Mouse (Mus musculus): ENCODE data around the gene Grid1. TPM values are rescaled to one million over a fixed set of nuclear protein-coding genes. Genes with fewer than 3 reads are reported as not detected.

Grid1 gene
- total RNA-seq, 2 experiments from 2014 or later: 0.80 to 1.1 TPM

- no peak for DNase-seq (ENCODE audit: low spot score in 2 of 2)
Measured at GRCm38 (mm10) chr14:35192256-35192655, 372.3 kb downstream of the Grid1 start.

- DNase-seq (ENCODE audit: low spot score in 2 of 2): no peak
Measured at GRCm38 (mm10) chr14:35197371-35197770, 377.5 kb downstream of the Grid1 start.

GRCm38 (mm10) chr14:35198447-35198846 is 378.5 kb downstream of the Grid1 start:
- no peak for DNase-seq (ENCODE audit: low spot score in 2 of 2)

DNA sequence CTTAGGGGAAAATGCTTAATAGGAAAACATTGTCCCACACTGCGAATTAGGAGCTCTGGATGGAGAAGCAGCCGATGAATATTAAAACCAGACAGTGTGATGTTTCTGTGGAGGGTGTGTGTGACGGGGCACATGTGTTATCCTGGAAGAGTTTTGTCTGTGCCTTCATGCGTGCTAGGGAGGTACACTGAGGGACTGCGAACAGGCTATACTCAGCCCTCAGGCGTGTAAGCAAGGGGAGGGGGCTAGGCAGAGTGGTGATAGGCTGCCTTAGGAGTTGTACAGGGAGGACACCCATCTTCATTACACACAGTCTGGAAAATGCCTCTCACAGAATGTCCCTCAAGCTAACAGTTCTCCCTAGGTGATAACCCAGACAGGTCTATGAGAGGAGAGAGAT is 379.0 kb downstream of the Grid1 start:
- no peak for DNase-seq (ENCODE audit: low spot score in 2 of 2)

DNA sequence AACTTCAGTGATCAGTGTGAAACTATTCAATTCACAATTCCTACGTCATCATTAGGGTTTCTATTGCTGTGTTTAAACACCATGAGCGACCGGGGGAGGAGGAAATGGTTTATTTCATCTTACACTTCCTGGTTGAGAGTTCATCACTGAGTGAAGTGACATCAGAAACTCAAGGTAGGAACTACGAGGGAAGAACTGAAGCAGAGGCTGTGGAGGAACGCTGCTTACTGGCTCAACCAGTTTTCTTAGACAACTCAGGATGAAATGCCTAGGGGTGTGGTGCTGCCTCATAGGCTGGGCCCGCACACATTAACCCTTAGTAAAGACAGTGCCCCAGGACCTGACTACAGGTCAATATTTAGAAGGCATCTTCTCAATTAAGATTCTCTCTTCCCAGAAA is 389.5 kb downstream of the Grid1 start:
- DNase-seq (ENCODE audit: low spot score in 2 of 2): no peak

- no peak for DNase-seq (ENCODE audit: low spot score in 2 of 2)
Measured at GRCm38 (mm10) chr14:35219021-35219420, 399.1 kb downstream of the Grid1 start.

DNA sequence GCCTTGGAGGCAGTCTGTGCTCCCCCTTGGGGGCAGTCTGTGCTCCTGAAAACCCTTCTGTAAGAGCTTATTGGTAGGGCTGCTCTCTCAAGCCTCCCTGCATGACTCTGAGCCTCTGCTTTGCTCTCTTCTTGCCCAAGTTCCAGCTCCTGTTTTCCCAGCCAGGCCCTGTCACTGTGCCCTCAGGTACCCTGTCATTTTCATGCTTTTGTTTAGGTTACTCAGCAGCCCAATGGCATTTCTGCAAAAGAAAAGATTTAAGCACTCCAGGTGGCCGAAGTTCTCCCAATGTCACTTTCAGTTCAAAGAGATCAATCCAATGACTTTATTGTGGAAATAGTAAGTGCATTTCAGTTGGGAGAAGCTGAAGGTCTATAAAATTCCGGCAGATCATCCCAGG is 402.3 kb downstream of the Grid1 start:
- DNase-seq (ENCODE audit: low spot score in 2 of 2): no peak

- no peak for DNase-seq (ENCODE audit: low spot score in 2 of 2)
Measured at GRCm38 (mm10) chr14:35227581-35227980, 407.7 kb downstream of the Grid1 start.

- no peak for DNase-seq (ENCODE audit: low spot score in 2 of 2)
Measured at GRCm38 (mm10) chr14:35231384-35231783, 411.5 kb downstream of the Grid1 start.

DNA sequence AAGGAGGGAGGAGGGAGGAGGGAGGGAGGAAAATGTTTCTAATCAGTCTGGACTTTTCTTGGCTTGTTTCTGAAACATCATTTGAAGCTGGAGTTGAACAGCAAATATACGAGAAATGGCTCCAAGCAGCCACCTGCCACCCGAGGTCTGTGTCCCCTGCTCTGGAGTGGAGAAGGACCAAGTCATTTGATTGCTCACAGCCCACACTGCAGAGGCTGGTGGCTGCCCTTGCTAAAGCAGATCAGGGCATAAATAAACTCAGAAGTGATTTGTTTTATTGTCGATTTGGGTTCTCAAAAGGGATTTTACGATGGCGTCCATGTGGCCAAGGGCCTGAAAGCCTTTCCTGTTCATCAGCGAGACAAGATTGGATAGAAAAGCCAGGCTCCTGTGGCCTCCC is 423.0 kb downstream of the Grid1 start:
- DNase-seq (ENCODE audit: low spot score in 2 of 2): no peak

DNA sequence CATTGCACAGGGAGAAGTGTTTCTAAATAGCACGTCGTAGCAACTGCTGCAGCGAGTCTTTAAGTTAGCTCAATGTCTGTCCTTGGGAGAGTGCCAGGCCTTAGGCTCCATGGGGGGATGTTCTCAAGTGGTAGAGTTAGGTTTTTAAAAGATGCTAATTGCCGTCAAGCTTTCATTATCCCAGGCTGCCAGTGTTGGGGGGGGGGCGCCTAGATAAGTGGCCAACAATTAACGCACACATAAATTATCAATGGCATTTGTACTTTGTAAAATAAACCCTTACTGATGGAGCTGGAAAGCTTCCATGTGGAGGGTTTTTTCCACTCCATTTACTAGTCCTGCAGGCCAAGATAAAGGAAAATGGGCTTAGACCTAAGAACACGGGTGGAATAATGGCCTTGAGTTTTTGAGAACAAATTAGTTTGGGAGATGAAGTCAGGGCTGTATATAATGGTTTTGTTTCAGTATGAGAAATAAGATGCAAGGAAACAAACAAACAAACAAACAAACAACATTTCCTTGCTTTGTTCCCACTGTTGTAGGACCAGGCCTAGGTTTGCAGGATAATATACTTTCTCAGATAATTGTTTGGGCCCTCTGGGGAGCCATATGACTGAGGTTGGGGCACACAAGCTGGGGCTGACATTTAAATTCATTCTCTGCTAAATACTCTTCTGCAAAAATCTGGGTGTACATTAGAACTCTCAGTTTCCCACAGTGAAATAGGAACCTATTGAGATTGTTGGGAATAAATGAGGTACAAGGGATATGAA is 425.1 kb downstream of the Grid1 start:
- DNase-seq (ENCODE audit: low spot score in 2 of 2): no peak

GRCm38 (mm10) chr14:35250412-35250811 is 430.5 kb downstream of the Grid1 start:
- no peak for DNase-seq (ENCODE audit: low spot score in 2 of 2)

GRCm38 (mm10) chr14:35254477-35254876 is 434.6 kb downstream of the Grid1 start:
- no peak for DNase-seq (ENCODE audit: low spot score in 2 of 2)

DNA sequence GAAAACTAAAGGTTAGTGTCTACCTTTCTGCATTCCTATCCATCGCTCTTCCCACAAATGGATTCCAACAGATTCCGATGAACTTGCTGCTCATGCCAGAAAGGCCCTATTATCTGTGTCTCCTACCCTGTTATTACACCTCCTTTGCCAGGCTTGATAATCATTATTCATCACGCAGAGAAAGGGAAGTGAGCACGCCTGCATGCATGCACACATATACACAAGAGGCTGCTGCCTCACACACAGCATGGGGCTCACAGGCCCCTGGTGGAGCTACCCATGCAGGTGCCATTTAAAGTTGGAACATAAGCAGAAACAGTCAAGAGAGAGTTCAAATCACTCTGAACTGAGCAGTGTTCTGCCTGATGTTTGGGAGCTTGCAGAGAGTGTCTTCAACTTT is 450.4 kb downstream of the Grid1 start:
- DNase-seq (ENCODE audit: low spot score in 2 of 2): no peak

GRCm38 (mm10) chr14:35309201-35309600 is 489.3 kb downstream of the Grid1 start:
- no peak for DNase-seq (ENCODE audit: low spot score in 2 of 2)

GRCm38 (mm10) chr14:35313380-35314299 is 493.7 kb downstream of the Grid1 start:
- DNase-seq (ENCODE audit: low spot score in 2 of 2): no peak

DNA sequence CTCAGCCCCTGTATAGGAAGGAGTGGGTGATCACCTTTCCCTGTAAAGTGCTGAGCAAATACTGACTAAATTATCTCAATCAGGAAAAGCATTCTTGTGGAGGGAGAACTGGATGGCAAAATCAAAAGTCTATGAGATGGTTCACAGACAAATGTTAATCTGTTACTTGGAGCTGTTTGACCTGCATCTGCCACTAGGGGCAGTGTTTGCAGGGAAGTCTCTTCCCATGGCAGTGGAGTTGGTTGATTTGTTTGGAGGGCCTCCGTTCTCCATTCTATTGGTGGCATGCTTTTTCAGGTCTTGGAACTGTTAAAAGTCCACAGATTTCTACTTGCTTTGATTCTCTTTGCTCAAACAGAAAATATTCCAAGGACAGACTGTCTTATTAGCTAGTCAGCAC is 506.4 kb downstream of the Grid1 start:
- no peak for DNase-seq (ENCODE audit: low spot score in 2 of 2)

DNA sequence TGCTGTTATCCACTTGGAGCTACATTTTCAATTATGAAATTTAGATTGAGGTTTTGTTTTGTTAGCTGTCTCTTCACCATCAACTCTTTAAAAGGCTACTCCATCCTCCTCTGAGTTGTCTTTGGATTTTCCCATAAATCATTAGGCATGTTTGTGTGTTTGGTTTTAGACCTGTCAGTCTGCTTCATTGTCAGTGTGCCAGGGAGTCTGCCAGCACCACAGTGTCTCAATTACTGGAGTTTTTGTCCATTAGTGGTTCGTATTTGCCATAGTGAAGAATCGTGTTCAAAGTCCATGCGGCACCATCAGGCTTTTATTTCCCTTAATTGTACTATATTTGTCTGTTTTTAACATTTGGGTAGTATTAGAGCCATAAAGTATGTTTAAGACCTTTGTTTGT is 516.7 kb downstream of the Grid1 start:
- DNase-seq (ENCODE audit: low spot score in 2 of 2): no peak

DNA sequence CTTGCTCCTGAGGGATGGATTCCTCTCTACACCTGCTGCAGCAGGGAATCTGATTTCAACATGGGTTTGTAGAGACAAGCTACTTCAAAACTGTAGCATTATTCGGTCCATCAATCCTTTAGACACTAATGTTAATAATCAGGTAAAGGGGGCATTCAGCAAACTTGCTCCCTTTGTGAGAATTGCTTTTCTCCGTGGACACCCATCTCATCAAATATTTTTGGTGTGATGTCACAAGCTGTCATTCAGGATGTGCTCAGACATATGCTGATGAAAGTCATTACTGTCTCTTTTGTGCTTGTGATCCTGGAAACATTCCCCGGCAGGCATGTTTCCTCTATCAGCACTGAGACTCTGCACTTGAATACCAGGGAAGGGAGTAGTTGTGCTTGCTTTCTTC is 536.1 kb downstream of the Grid1 start:
- no peak for DNase-seq (ENCODE audit: low spot score in 2 of 2)

GRCm38 (mm10) chr14:35356480-35357085 is 536.7 kb downstream of the Grid1 start:
- DNase-seq (ENCODE audit: low spot score in 2 of 2): no peak

- DNase-seq (ENCODE audit: low spot score in 2 of 2): no peak
Measured at GRCm38 (mm10) chr14:35358136-35358821, 538.4 kb downstream of the Grid1 start.

Measured in adrenal gland, adult 18-20 months (tissue).